Mouse (Mus musculus) thymus, postnatal 4 days (tissue): ENCODE data around the gene Zmynd15.
"Not testable (repeated sequence)": the region's sequence is repeated elsewhere in the genome, so short reads cannot be mapped to it uniquely, and the experiment has no call there.

ENCODE experiments used
- DNase-seq: peaks from one replicate; pipeline ENCODE4 v3.0.0; 2021

Zmynd15 gene

DNA sequence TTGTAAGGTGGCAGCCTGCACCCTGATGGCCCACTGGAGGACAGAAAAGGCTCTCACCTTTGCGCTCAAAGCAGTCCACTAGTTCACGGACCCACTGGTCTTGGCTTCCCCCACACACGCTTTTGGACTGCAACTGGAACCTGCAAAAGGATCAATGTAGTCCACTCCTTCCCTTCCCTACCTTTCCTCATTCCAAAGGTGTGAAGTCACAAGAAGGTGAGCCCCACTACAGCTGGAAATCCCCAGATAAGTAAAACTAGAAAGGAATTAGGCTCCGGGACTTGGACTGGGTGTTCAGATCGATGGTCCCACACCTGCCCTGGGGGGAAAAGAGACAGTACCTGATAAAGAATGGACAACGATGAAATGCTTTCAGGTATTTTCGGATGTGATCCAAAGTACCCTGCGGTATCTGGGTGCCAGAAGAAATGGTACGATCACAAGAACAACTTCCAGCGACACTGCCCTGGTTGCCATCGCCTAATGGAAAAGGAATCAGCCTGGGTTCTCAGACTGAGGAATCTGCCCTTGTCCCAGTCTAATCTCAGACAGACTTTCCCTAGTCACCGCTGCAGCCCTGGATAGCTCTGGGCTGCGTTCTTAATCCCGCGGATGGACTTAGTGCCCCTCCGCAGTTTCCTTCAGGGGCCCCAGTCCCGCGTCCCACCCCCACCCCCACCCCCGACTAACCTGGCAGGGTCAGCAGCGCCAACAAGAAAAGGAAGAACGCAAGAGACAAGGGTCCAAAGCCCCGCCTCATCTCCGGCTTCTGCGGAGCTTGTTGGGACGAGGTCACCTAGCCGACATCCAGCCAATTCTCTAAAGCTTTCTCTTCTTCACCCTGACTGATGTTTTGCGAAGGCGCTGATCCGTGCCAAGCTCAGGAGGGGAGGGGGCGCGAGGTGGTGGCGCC is at the start of gene Zmynd15:
TSS of gene Zmynd15 (plus strand) at position 746 of the 913 bp plus-strand sequence.
- DNase-seq: no peak

GRCm38 (mm10) chr11:70409594-70410296 is 49.5 kb upstream of the Zmynd15 start, which contains the start of gene Pelp1:
Gene Pelp1, minus strand, starts transcription at chr11:70410031.
- DNase-seq: peak; percentile 94

DNA sequence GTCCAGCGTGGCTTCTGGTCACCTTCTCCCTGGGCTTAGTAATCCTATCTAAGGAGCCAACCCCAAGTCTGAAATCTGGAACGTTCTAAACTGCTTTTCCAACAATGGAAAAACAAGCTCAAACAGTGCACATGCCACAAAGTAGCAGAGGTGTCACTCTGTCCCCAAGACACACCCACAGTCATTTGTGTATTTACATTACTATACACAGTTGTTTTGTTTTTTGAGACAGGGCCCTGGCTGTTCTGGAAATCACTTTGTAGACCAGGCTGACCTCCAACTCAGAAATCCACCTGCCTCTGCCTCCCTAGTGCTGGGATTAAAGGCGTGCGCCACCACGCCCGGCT is 49.0 kb upstream of the Zmynd15 start:
- no peak for DNase-seq

GRCm38 (mm10) chr11:70412591-70412990 is 46.6 kb upstream of the Zmynd15 start:
- DNase-seq: no peak

DNA sequence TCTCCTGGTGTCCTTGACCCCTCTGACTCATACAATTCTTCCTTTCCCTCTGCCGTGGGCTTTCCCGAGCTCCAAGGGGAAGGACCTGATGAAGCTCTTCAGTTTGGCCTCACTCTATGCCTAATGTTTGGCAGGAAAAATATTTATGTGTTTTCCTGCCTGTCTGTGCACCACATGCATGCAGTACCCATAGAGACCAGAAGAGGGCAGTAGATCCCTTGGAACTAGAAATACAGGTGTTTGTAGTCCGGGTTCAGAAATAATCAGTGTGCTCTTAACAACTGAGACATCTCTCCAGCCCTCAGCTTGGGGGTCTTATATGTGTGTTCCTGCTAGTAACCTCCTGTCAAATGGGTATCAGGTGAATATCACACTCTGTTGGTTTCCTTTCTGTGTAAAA is 45.3 kb upstream of the Zmynd15 start:
- DNase-seq: peak; percentile 88

- no peak for DNase-seq
Measured at GRCm38 (mm10) chr11:70418199-70418598, 41.0 kb upstream of the Zmynd15 start.

DNA sequence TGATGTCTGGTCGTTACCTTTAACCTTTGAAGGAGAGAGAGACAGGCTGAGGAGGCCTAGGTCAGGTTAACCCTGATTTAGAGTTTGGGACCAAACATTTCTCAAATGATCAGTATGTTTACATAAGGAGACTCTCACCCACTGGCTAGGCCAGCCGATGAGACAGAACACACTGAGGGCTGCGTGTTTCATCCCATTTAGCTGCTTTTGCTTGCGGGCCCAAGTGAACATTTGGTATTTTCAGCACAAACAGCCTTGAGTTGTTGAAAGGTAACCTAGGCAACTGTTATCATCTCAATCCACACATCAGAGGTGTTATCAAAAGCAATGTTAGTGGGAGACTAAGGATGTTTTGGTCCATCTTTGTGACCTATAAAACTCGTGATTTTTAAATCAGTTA is 39.7 kb upstream of the Zmynd15 start:
- no peak for DNase-seq

- not testable (repeated sequence) for DNase-seq
Measured at GRCm38 (mm10) chr11:70426598-70426997, 32.6 kb upstream of the Zmynd15 start.

DNA sequence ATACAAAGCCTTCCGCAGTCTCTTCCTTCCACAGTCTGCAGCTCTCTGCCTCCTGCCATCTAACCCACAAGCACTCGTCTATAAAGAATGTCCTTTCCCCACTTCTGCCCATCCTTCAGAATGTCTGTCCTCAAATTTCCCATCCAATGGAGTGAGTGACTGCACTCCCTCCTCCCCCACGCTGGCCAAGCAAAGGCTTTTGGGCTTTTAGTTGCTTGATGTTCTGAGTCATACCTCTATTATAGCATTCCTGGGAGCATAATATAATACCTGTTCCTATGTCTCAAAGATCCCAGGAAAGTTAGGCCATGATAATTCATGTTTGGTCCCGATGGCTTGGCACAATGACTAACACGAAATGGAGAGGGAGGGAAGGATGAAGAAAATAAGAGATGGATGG is 27.7 kb upstream of the Zmynd15 start:
- no peak for DNase-seq

- peak; percentile 100 for DNase-seq
Measured at GRCm38 (mm10) chr11:70432048-70432894, 27.0 kb upstream of the Zmynd15 start, which contains the start of gene Arrb2. Gene Arrb2, plus strand, starts transcription at chr11:70432635.

GRCm38 (mm10) chr11:70432895-70433568 is 26.2 kb upstream of the Zmynd15 start:
- no peak for DNase-seq

DNA sequence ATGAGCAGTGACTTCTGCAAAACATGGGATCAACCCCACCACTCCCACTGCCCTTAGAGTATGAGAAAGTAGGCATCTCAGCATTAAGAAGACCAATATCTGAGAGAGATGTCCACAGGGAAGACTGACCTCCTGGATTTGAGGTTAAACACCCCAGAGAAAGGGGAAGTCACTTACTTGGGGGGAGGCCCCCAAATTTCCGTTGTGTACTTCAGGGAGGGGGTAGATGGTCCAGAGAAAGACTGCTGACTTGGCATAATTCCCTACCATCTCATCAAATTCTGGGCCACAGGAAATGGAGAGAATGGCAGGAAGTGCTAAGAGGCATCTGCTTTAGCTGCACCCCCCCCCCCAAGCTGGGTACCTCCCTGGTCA is 25.7 kb upstream of the Zmynd15 start:
- no peak for DNase-seq

DNA sequence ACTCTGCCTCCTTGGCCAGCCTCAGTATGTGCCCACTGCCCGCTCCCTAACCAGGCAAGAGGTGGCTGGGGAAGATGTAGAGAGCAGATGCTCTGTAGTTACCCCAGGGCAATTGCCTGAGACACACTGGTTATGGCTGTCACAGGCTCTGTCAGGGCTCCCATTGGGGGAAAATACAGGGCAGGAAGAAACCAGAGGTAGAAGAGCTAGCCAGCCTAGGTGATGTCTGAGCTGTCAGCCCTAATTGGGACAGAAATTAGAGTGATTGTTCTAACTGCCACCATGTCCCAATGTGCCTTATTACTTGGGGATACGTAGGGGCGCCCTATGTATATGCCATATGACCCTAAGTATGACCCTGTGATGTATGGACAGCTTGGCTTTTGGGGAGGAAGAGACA is 25.3 kb upstream of the Zmynd15 start:
- peak; percentile 38 for DNase-seq

DNA sequence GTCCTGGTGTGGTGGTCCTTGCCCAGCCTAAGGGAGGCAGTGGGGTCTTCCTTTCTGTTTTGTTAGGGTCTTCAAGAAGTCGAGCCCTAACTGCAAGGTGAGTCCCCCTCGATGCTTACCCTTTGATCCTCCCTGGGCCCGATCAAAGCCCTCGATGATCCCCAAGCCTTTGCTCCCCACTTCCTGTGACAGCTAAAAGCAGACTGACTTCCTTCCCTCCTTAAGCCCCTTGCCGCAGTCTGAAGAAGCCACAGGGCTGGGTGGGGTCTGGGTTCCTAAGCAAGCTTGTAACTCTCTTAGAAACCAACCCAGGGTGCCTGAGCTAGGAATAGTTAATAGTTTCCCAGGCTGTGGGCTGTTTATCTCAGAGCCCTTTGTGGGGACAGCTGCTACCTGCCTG is 23.8 kb upstream of the Zmynd15 start:
- peak; percentile 71 for DNase-seq

- no peak for DNase-seq
Measured at GRCm38 (mm10) chr11:70437426-70437825, 21.8 kb upstream of the Zmynd15 start.

GRCm38 (mm10) chr11:70438728-70439374 is 20.4 kb upstream of the Zmynd15 start:
- no peak for DNase-seq

DNA sequence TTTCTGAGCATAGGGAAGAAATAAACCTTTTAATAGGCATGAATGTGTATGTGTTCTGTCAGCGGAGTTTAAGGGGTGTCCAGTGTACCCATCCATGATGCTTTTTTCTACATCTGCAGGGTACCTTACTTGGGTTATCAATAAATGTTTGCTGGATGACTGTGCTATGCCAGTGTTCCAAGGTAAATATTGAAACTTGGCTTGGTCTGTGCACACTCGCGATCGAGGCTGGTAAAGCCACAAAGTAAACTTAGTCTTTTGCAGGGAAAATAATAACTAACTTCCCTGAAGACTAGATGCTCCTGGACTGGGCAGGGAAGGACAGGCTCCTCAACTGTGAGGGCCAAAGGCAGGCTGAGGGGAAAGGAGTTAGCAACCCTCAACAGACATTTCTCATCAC is 18.6 kb upstream of the Zmynd15 start:
- no peak for DNase-seq

DNA sequence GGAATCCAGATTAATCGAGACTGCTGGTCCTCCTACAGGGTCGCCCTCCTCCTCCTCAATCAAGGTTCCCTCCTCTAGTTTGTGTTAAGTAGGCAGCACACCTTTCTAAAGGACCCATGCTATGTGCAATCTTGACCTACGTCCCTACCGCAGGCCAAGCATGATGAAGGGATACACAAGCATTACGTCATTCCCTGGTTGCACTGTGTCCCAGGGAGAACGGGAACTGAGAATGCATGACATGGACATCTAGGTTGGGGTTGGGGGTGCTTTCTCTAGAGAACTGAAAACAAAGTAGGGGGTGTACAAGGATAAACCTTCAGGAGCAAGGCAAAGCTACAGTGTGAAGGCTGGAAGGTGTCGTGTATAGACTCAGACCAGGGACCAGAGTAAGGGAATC is 17.4 kb upstream of the Zmynd15 start:
- no peak for DNase-seq

- DNase-seq: no peak
Measured at GRCm38 (mm10) chr11:70443964-70444363, 15.3 kb upstream of the Zmynd15 start.

DNA sequence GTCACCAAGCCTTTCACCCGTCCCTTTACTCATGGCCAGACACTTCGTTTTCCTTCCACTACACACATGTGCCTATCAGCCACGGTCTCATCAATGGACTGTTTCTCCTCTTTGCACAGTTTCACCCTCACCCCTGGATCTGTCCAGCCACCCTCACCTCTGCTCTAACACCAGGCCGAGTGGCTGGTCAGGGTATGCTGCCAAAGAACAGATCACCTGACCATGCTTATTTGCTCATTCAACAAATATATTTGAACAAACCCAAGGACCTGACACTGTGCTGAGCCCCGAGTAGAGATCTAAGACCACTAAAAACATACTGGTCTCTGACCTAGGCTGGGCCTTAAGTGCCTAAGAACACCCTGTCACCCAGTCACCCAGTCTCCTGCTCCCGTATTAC is 14.6 kb upstream of the Zmynd15 start:
- no peak for DNase-seq

DNA sequence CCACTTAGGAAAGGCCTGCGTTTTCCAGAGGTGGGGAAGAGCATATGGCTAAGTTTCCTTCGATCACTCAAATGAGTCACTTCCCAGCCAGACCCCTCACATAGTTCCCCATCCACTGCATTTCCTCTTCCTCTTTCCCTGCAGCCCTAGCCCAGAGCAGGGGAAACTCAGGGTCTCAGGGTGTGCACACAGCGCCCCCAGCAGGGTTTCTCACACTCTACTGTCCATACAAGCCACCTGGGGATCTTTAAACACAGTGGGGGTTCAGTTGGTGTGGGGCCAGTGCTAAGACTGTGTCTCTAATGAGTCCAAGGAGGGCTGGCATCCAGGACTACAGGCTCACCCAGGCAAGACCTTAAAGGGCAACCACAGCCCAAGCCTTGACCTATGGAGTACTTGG is 12.5 kb upstream of the Zmynd15 start:
- DNase-seq: no peak

- no peak for DNase-seq
Measured at GRCm38 (mm10) chr11:70447373-70447772, 11.9 kb upstream of the Zmynd15 start.
